Comparison of ENCODE assay signal across 30 mouse cellular contexts in the genomic region with DNA sequence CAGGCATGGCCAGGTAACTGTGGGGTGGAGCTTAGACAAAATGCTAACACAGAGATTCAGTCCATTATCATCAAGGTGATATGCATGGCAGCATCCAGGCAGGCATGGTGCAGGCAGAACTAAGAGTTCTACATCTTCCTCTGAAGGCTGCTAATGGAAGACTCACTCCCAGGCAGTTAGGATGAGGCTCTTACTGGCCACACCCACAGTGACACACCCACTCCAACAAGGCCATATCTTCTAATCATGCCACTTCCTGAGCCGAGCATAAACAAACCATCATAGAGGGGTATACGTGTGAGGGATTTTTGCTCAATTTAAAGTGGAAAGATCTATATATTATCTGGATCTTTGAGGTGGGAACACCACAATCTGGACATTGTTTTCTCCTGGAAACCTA. TPM values are rescaled to one million over a fixed set of nuclear protein-coding genes. Genes with fewer than 3 reads are reported as not detected.
DNase-seq lines count a peak whose midpoint lies in the region; ATAC-seq and TF ChIP-seq lines count a peak whose summit lies in the region.
"Had no signal": no experiment of that assay in that cellular context is flagged by ENCODE, and none has a peak within 500 bp of the region (broad histone marks: within the 10 kb centered on the region; RNA-seq: fewer than 3 reads in every experiment).

No protein-coding gene starts in this region.

- H3K4me2 ChIP-seq in heart, embryonic 11.5 days, result no peak overlapping the region
- no peak overlapping the region for H3K4me2 ChIP-seq in liver, embryonic 14.5 days (ENCODE audit: low read depth)
- H3K4me2 ChIP-seq: heart, embryonic 15.5 days; kidney, embryonic 15.5 days; limb, embryonic 13.5 days; lung, embryonic 14.5 days; neural tube, embryonic 13.5 days had no signal

- no peak for ATAC-seq in heart, embryonic 11.5 days (replicated peaks; ENCODE audit: insufficient number of reproducible peaks, low FRiP score, low TSS enrichment)
- peak; percentile 41; the same call in 1 of the 2 replicates for ATAC-seq in liver, embryonic 14.5 days (ENCODE audit: insufficient read depth)
- no peak for ATAC-seq in monocyte, adult 5-6 weeks (replicated peaks; ENCODE audit: insufficient number of reproducible peaks, low FRiP score, low TSS enrichment, poor library complexity, severe bottlenecking)
- ATAC-seq: forebrain, embryonic 16.5 days; hindbrain, embryonic 16.5 days; intestine, postnatal 0 days had no signal

- 55% methylated on average over 2 of the region's 2 CpGs for WGBS in heart, embryonic 10.5 days
- 50% methylated on average over 2 of the region's 2 CpGs for WGBS in heart, embryonic 11.5 days (ENCODE audit: insufficient replicate concordance)
- 16% methylated on average over 2 of the region's 2 CpGs for WGBS in liver, embryonic 14.5 days (ENCODE audit: insufficient replicate concordance)

- H3K27ac ChIP-seq in heart, embryonic 10.5 days, result no peak overlapping the region
- H3K27ac ChIP-seq in heart, embryonic 11.5 days (ENCODE audit: low read depth, low read length), result no peak overlapping the region
- no peak overlapping the region for H3K27ac ChIP-seq in liver, embryonic 14.5 days
- H3K27ac ChIP-seq: embryonic facial prominence, embryonic 10.5 days; forebrain, embryonic 10.5 days; heart, adult 2 months; heart, embryonic 15.5 days; kidney, embryonic 15.5 days; limb, embryonic 13.5 days; neural tube, embryonic 13.5 days had no signal

- H3K4me1 ChIP-seq in heart, embryonic 10.5 days, result no peaks in the 10 kb centered on the region
- no peaks in the 10 kb centered on the region for H3K4me1 ChIP-seq in heart, embryonic 11.5 days (ENCODE audit: control insufficient read depth, insufficient read depth, low read length)
- peaks cover 0 to 6% of the 10 kb centered on the region in 2 experiments; a peak in 2 of 4 replicates for H3K4me1 ChIP-seq in liver, embryonic 14.5 days (replicated peaks; ENCODE audit: control insufficient read depth in 2 of 2, insufficient read depth in 2 of 2, low read length in 1 of 2)
- H3K4me1 ChIP-seq: heart, embryonic 15.5 days; kidney, embryonic 15.5 days; limb, embryonic 13.5 days; neural tube, embryonic 13.5 days had no signal

- no peak overlapping the region for H3K4me3 ChIP-seq in heart, embryonic 10.5 days
- H3K4me3 ChIP-seq in heart, embryonic 11.5 days (ENCODE audit: low read depth, low read length), result no peak overlapping the region
- H3K4me3 ChIP-seq in liver, embryonic 14.5 days (ENCODE audit: insufficient read depth in 1 of 2, low read depth in 2 of 2, low read length in 2 of 2), result no peak overlapping the region
- H3K4me3 ChIP-seq: embryonic facial prominence, embryonic 10.5 days; forebrain, embryonic 10.5 days; heart, adult 2 months; heart, embryonic 15.5 days; kidney, embryonic 15.5 days; limb, embryonic 13.5 days; megakaryocyte, embryonic 14.5 days; myocyte; neural tube, embryonic 13.5 days had no signal

- TF ChIP-seq EP300 in liver, embryonic 14.5 days (IDR thresholded peaks at IDR 0.05; ENCODE audit: low read depth), result no peak

- no peak overlapping the region for H3K9ac ChIP-seq in heart, embryonic 11.5 days (ENCODE audit: low read depth, low read length)
- no peak overlapping the region for H3K9ac ChIP-seq in liver, embryonic 14.5 days (replicated peaks)
- H3K9ac ChIP-seq: heart, embryonic 15.5 days; kidney, embryonic 15.5 days; limb, embryonic 13.5 days; lung, embryonic 14.5 days; neural tube, embryonic 13.5 days had no signal

- no peak for TF ChIP-seq CTCF in liver, embryonic 14.5 days (IDR thresholded peaks at IDR 0.05; ENCODE audit: low read depth)

- H3K36me3 ChIP-seq in heart, embryonic 10.5 days, result no peaks in the 10 kb centered on the region
- no peaks in the 10 kb centered on the region for H3K36me3 ChIP-seq in heart, embryonic 11.5 days (ENCODE audit: control insufficient read depth, insufficient read depth, low read length)
- no peaks in the 10 kb centered on the region for H3K36me3 ChIP-seq in liver, embryonic 14.5 days (replicated peaks; ENCODE audit: control insufficient read depth, insufficient read depth, low read depth)
- H3K36me3 ChIP-seq: embryonic facial prominence, embryonic 10.5 days; forebrain, embryonic 10.5 days; heart, embryonic 15.5 days; kidney, embryonic 15.5 days; limb, embryonic 13.5 days; neural tube, embryonic 13.5 days had no signal

- no peaks in the 10 kb centered on the region for H3K27me3 ChIP-seq in heart, embryonic 10.5 days (ENCODE audit: insufficient read depth, poor library complexity, severe bottlenecking)
- H3K27me3 ChIP-seq in heart, embryonic 11.5 days (ENCODE audit: control insufficient read depth, insufficient read depth, low read length), result no peaks in the 10 kb centered on the region
- H3K27me3 ChIP-seq in liver, embryonic 14.5 days (ENCODE audit: control insufficient read depth, insufficient read depth, low read length), result peaks cover 5% of the 10 kb centered on the region; the same call in 1 of the 2 replicates
- H3K27me3 ChIP-seq: heart, embryonic 15.5 days; kidney, embryonic 15.5 days; limb, embryonic 13.5 days; neural tube, embryonic 13.5 days had no signal

- peak; percentile 66 for DNase-seq in heart, embryonic 10.5 days (ENCODE audit: low spot score)
- DNase-seq in c-Kit-positive CD71-positive TER-119-positive erythroid progenitor cells, embryonic 14.5 days (ENCODE audit: low spot score), result peak; percentile 18
- DNase-seq in liver, embryonic 14.5 days (ENCODE audit: low read depth in 3 of 3, low spot score in 3 of 3), result peak in 1 of 3 experiments; percentile 13
- no peak for DNase-seq in gastrocnemius, postnatal 10 days
- DNase-seq in kidney, adult 18-20 months, result no peak
- DNase-seq: adrenal gland, postnatal 14 days; cerebellum, adult 9-11 months; gastrocnemius, postnatal 25 days; heart, adult 2 months; heart, postnatal 4 days; kidney, postnatal 36 days; layer of hippocampus, postnatal 36 days; lung, embryonic 14.5 days; midbrain, embryonic 14.5 days; retina, postnatal 1 day; right cerebral cortex, postnatal 25 days; spleen, adult 18-20 months had no signal

- H3K9me3 ChIP-seq in heart, embryonic 10.5 days, result no peaks in the 10 kb centered on the region
- no peaks in the 10 kb centered on the region for H3K9me3 ChIP-seq in heart, embryonic 11.5 days (replicated peaks; ENCODE audit: control insufficient read depth, low read length)
- no peaks in the 10 kb centered on the region for H3K9me3 ChIP-seq in liver, embryonic 14.5 days (ENCODE audit: control insufficient read depth, low read length)
- H3K9me3 ChIP-seq: embryonic facial prominence, embryonic 10.5 days; forebrain, embryonic 10.5 days; heart, embryonic 15.5 days; kidney, embryonic 15.5 days; limb, embryonic 13.5 days; megakaryocyte, embryonic 14.5 days; neural tube, embryonic 13.5 days had no signal

RNA-seq across cellular contexts. Expression of a gene that starts 10.1 kb away (rescaled TPM):
- 16.1 and 18.1 TPM in 2 replicates for polyA plus RNA-seq in heart, embryonic 10.5 days (2016; fragmentation: Nextera tagmentation; extraction: Ambion mirVana)
- 14.2 and 14.4 TPM in 2 replicates for polyA plus RNA-seq in heart, embryonic 11.5 days (2014; fragmentation: Nextera tagmentation; extraction: Ambion mirVana)
- 2.1 and 2.5 TPM in 2 replicates for polyA plus RNA-seq in liver, embryonic 14.5 days (2012; rRNA removed)
- polyA plus RNA-seq in liver, embryonic 14.5 days (2014; fragmentation: Nextera tagmentation; extraction: Ambion mirVana), result 2.9 and 3.8 TPM in 2 replicates
- total RNA-seq in gastrocnemius, postnatal 10 days (2021), result 10 to 100 TPM in 1 of 2 experiments, 1 to 10 TPM in 1; 8.1 to 14.4 TPM
- 0.57 to 4.4 TPM (median 1.8 TPM) in 3 replicates for total RNA-seq in monocyte, adult 5-6 weeks (2017)

RNA-seq across cellular contexts. Expression of a gene that starts 40.0 kb away (rescaled TPM):
- polyA plus RNA-seq in heart, embryonic 10.5 days (2016; fragmentation: Nextera tagmentation; extraction: Ambion mirVana), result 30.1 and 35.0 TPM in 2 replicates
- 25.5 and 27.8 TPM in 2 replicates for polyA plus RNA-seq in heart, embryonic 11.5 days (2014; fragmentation: Nextera tagmentation; extraction: Ambion mirVana)
- 23.4 and 34.1 TPM in 2 replicates for polyA plus RNA-seq in liver, embryonic 14.5 days (2012; rRNA removed)
- polyA plus RNA-seq in liver, embryonic 14.5 days (2014; fragmentation: Nextera tagmentation; extraction: Ambion mirVana), result 38.1 and 40.7 TPM in 2 replicates
- 1 to 10 TPM; 4.2 to 5.5 TPM for total RNA-seq in gastrocnemius, postnatal 10 days (2021)
- 17.7 to 27.7 TPM (median 21.9 TPM) in 3 replicates for total RNA-seq in monocyte, adult 5-6 weeks (2017)

RNA-seq across cellular contexts. Expression of a gene that starts 48.0 kb away (rescaled TPM):
- 104 and 115 TPM in 2 replicates for polyA plus RNA-seq in heart, embryonic 10.5 days (2016; fragmentation: Nextera tagmentation; extraction: Ambion mirVana)
- 96.4 and 99.9 TPM in 2 replicates for polyA plus RNA-seq in heart, embryonic 11.5 days (2014; fragmentation: Nextera tagmentation; extraction: Ambion mirVana)
- 27.5 and 30.2 TPM in 2 replicates for polyA plus RNA-seq in liver, embryonic 14.5 days (2012; rRNA removed)
- 45.4 and 45.9 TPM in 2 replicates for polyA plus RNA-seq in liver, embryonic 14.5 days (2014; fragmentation: Nextera tagmentation; extraction: Ambion mirVana)
- 10 to 100 TPM; 27.2 to 27.6 TPM for total RNA-seq in gastrocnemius, postnatal 10 days (2021)
- total RNA-seq in monocyte, adult 5-6 weeks (2017), result 0.64 to 1.7 TPM (median 1.4 TPM) in 3 replicates

Comparison
In these comparisons a context has a peak if more than half of its experiments do, and no peak if none do; other contexts are left out.
1. DNase-seq: peak in heart, embryonic 10.5 days (single experiment) and c-Kit-positive CD71-positive TER-119-positive erythroid progenitor cells, embryonic 14.5 days (single experiment); none in gastrocnemius, postnatal 10 days (single experiment) and kidney, adult 18-20 months (single experiment).